Mouse (Mus musculus): ENCODE results near the gene Sema3g. TPM values are rescaled to one million over a fixed set of nuclear protein-coding genes. Genes with fewer than 3 reads are reported as not detected.

The Sema3g gene
- total and polyA plus RNA-seq, 2 experiments from 2014 or later = 0.90 to 12.7 TPM

DNA sequence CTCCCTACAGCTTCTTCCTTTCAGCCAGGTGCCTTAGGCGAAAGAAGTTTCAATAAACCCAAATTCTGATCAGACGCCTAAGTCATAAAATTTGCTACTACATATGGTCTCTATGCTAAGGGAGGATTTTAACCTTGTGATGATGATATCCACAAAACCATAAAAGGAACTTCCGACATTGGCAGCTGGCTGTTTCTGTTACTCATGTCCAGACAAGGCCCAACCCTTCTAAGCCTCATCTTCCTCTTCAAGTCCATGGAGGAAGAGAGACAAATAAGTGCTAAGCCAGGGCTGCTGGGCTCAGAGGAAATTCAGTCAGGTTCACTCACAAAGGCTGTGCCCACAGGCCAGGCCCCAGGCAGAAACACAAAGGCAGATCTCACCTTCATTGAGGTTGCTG, 28.3 kb upstream of the Sema3g start:
- Histone ChIP-seq H3K4me1 (ENCODE audit: control insufficient read depth, insufficient read depth) (peaks cover 38% of the 10 kb centered on the region), H3K4me2 (ENCODE audit: low read depth, low read length) (no peak overlapping the region), H3K36me3 (replicated peaks; ENCODE audit: control insufficient read depth, insufficient read depth, low read length) (peaks cover 89% of the 10 kb centered on the region), H3K4me3 (ENCODE audit: low read depth, low read length) (no peak overlapping the region), H3K27ac (ENCODE audit: low read depth) (peak overlapping the region; percentile 72; the same call in 1 of the 2 replicates), H3K9me3 (replicated peaks; ENCODE audit: control insufficient read depth, low read length) (no peaks in the 10 kb centered on the region), H3K27me3 (ENCODE audit: control insufficient read depth, insufficient read depth, low read length) (no peaks in the 10 kb centered on the region), H3K9ac (replicated peaks; ENCODE audit: low read depth, low read length) (no peak overlapping the region)
- ATAC-seq (ENCODE audit: insufficient read depth, low read depth) = no peak
- no peak for DNase-seq (ENCODE audit: low spot score)
- no peak for TF ChIP-seq CTCF (IDR thresholded peaks at IDR 0.05; ENCODE audit: low read depth)
- no peak for TF ChIP-seq EP300 (IDR thresholded peaks at IDR 0.05; ENCODE audit: low read depth)
- 79% methylated on average over 3 of the region's 3 CpGs for WGBS

DNA sequence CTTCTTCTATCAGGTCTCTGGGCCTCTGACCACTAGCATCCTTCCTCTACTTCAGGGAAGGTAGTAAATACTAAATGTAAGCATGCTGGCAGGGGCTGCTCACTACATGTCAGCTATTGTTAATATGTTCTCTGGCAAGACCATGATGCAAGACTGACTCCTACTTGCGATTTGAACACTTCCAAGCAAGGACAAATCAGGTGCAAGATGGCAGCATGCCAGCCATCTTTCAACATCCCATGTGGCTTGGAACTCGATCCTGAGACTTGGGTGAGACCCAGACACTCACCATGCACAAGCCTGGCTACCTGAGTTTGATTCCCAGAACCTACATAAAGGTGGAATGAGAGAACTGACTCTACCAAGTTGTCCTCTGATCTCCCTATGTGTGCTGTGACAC, 25.7 kb upstream of the Sema3g start:
- no peak overlapping the region for H3K4me2 ChIP-seq (ENCODE audit: low read depth, low read length)
- H3K27ac ChIP-seq (ENCODE audit: low read depth) = peak overlapping the region; percentile 40; the same call in 1 of the 2 replicates
- no peak overlapping the region for H3K9ac ChIP-seq (replicated peaks; ENCODE audit: low read depth, low read length)
- H3K36me3 ChIP-seq (replicated peaks; ENCODE audit: control insufficient read depth, insufficient read depth, low read length) = peaks cover 63% of the 10 kb centered on the region
- no peak overlapping the region for H3K4me3 ChIP-seq (ENCODE audit: low read depth, low read length)
- no peak for DNase-seq (ENCODE audit: low spot score)
- peaks cover 60% of the 10 kb centered on the region for H3K4me1 ChIP-seq (ENCODE audit: control insufficient read depth, insufficient read depth)
- no peaks in the 10 kb centered on the region for H3K9me3 ChIP-seq (replicated peaks; ENCODE audit: control insufficient read depth, low read length)
- 9% methylated on average over 2 of the region's 2 CpGs for whole genome bisulfite sequencing
- H3K27me3 ChIP-seq (ENCODE audit: control insufficient read depth, insufficient read depth, low read length) = no peaks in the 10 kb centered on the region
- TF ChIP-seq EP300 (IDR thresholded peaks at IDR 0.05; ENCODE audit: low read depth) (no peak), CTCF (IDR thresholded peaks at IDR 0.05; ENCODE audit: low read depth) (no peak)
- ATAC-seq (ENCODE audit: insufficient read depth, low read depth) = no peak

DNA sequence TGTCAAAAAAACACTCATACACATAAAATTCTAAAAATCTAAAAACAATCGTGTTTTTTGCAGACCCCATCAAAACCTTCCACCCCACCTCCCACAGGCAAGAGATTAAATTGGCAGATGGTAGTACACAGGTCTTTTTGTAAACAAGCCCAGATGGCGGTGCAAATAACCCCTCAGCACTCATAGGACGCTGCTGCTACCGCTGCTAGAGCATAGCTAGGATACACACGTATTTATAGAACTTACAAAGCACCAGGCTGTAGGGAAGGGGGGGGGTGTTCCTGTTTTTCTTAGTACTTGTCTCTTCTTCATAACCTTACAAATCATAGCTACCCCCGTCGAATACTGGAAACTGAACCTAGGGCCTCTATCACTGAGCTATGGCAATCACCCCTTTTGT, 23.9 kb upstream of the Sema3g start:
- peak overlapping the region; percentile 83 for H3K27ac ChIP-seq (ENCODE audit: low read depth)
- DNase-seq (ENCODE audit: low spot score) (no peak), ATAC-seq (ENCODE audit: insufficient read depth, low read depth) (no peak)
- H3K4me2 ChIP-seq (ENCODE audit: low read depth, low read length) = no peak overlapping the region
- TF ChIP-seq CTCF (IDR thresholded peaks at IDR 0.05; ENCODE audit: low read depth) = no peak
- H3K9ac ChIP-seq (replicated peaks; ENCODE audit: low read depth, low read length) = no peak overlapping the region
- H3K27me3 ChIP-seq (ENCODE audit: control insufficient read depth, insufficient read depth, low read length) = no peaks in the 10 kb centered on the region
- H3K36me3 ChIP-seq (replicated peaks; ENCODE audit: control insufficient read depth, insufficient read depth, low read length) = peaks cover 46% of the 10 kb centered on the region
- H3K4me3 ChIP-seq (ENCODE audit: low read depth, low read length) = no peak overlapping the region
- 39% methylated on average over 7 of the region's 7 CpGs for WGBS
- H3K4me1 ChIP-seq (ENCODE audit: control insufficient read depth, insufficient read depth) = peaks cover 66% of the 10 kb centered on the region
- no peaks in the 10 kb centered on the region for H3K9me3 ChIP-seq (replicated peaks; ENCODE audit: control insufficient read depth, low read length)

DNA sequence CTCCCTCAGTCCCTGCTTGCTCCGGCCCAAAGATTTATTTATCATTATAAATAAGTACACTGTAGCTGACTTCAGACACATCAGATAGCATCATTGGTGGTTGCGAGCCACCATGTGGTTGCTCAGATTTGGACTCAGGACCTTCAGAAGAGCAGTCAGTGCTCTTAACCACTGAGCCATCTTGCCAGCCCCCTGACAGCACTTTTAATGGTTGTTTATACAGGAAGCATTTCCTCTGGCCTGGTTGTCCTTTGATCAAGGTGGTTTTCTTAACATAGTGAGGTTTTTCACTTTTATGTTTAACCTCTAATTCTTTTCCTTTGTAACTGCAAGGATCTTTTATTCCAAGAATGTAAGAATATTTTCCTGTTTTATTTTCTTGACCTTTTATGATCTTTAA, 23.2 kb upstream of the Sema3g start:
- no peak for ATAC-seq (ENCODE audit: insufficient read depth, low read depth)
- Histone ChIP-seq H3K9me3 (replicated peaks; ENCODE audit: control insufficient read depth, low read length) (no peaks in the 10 kb centered on the region), H3K9ac (replicated peaks; ENCODE audit: low read depth, low read length) (no peak overlapping the region), H3K4me2 (ENCODE audit: low read depth, low read length) (no peak overlapping the region), H3K4me1 (ENCODE audit: control insufficient read depth, insufficient read depth) (peaks cover 66% of the 10 kb centered on the region), H3K36me3 (replicated peaks; ENCODE audit: control insufficient read depth, insufficient read depth, low read length) (peaks cover 46% of the 10 kb centered on the region), H3K4me3 (ENCODE audit: low read depth, low read length) (no peak overlapping the region), H3K27me3 (ENCODE audit: control insufficient read depth, insufficient read depth, low read length) (no peaks in the 10 kb centered on the region), H3K27ac (ENCODE audit: low read depth) (peak overlapping the region; percentile 83)
- DNase-seq (ENCODE audit: low spot score) = no peak
- no peak for TF ChIP-seq EP300 (IDR thresholded peaks at IDR 0.05; ENCODE audit: low read depth)
- TF ChIP-seq CTCF (IDR thresholded peaks at IDR 0.05; ENCODE audit: low read depth) = no peak
- 53% methylated on average over 2 of the region's 2 CpGs for WGBS

DNA sequence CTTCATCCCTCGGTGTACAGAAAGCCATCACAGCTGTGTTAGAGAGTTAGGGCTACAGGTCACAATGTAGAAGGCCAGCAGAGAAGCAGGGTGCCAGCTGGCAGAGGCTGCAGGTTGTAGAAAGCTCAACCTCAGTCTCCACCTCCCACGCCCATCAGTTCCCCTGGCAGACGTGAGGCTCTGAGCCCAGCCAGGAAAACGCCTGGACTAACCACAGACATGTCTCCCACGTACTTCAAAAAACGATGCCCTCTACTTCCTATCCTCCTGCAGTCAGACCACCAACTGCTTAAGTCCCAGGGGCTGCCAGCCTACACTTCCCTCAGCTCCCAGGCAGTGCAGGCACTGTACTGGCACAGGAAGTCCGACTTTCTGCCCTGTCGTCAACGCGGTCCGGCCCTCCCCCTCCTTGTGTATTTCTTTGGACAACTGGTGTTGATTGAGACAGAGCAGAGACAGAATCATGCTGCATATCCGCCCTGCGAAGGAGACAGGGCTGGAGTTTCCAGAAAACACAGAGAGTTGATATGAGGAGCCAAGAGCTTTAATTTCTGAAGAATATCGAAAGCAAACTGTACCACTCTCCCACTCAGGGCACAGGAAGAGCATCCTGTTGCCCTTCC, 22.7 kb upstream of the Sema3g start:
- H3K27ac ChIP-seq (ENCODE audit: low read depth) = peak overlapping the region; percentile 83
- no peak overlapping the region for H3K9ac ChIP-seq (replicated peaks; ENCODE audit: low read depth, low read length)
- TF ChIP-seq CTCF (IDR thresholded peaks at IDR 0.05; ENCODE audit: low read depth) (no peak), EP300 (IDR thresholded peaks at IDR 0.05; ENCODE audit: low read depth) (peak; percentile 80; the same call in 1 of the 2 replicates)
- 4% methylated on average over 14 of the region's 14 CpGs for WGBS
- no peaks in the 10 kb centered on the region for H3K9me3 ChIP-seq (replicated peaks; ENCODE audit: control insufficient read depth, low read length)
- peaks cover 46% of the 10 kb centered on the region for H3K36me3 ChIP-seq (replicated peaks; ENCODE audit: control insufficient read depth, insufficient read depth, low read length)
- peak overlapping the region; percentile 42 for H3K4me2 ChIP-seq (ENCODE audit: low read depth, low read length)
- H3K4me1 ChIP-seq (ENCODE audit: control insufficient read depth, insufficient read depth) = peaks cover 66% of the 10 kb centered on the region
- ATAC-seq (ENCODE audit: insufficient read depth, low read depth) (peak; percentile 74), DNase-seq (ENCODE audit: low spot score) (peak; percentile 84)
- H3K4me3 ChIP-seq (ENCODE audit: low read depth, low read length) = no peak overlapping the region; the same call in 1 of the 2 replicates
- H3K27me3 ChIP-seq (ENCODE audit: control insufficient read depth, insufficient read depth, low read length) = no peaks in the 10 kb centered on the region

DNA sequence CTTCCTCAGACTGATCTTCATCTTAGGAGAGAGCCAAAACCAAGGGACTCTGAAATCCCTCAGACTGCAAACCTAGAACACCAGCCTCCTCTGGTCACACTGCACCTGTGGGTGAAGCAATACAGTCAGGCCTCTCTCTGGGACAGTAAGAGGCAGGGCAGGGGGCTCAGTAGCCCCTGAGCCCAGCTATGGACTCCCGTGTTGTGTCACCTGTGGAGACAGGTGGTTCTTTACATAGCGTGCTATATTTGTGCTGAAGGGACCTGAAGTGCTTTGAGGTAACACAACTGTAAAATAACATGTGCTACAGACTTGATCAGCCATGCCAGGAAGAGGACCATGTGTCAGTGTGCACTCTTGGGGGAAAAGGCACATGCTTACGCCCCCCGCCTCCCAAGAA, 22.1 kb upstream of the Sema3g start:
- TF ChIP-seq CTCF (IDR thresholded peaks at IDR 0.05; ENCODE audit: low read depth) (no peak), EP300 (IDR thresholded peaks at IDR 0.05; ENCODE audit: low read depth) (no peak)
- 79% methylated on average over 4 of the region's 4 CpGs for WGBS
- Histone ChIP-seq H3K36me3 (replicated peaks; ENCODE audit: control insufficient read depth, insufficient read depth, low read length) (peaks cover 46% of the 10 kb centered on the region), H3K4me2 (ENCODE audit: low read depth, low read length) (peak overlapping the region; percentile 42; the same call in 1 of the 2 replicates), H3K27me3 (ENCODE audit: control insufficient read depth, insufficient read depth, low read length) (no peaks in the 10 kb centered on the region), H3K9ac (replicated peaks; ENCODE audit: low read depth, low read length) (no peak overlapping the region), H3K27ac (ENCODE audit: low read depth) (peak overlapping the region; percentile 83), H3K9me3 (replicated peaks; ENCODE audit: control insufficient read depth, low read length) (no peaks in the 10 kb centered on the region), H3K4me1 (ENCODE audit: control insufficient read depth, insufficient read depth) (peaks cover 66% of the 10 kb centered on the region), H3K4me3 (ENCODE audit: low read depth, low read length) (no peak overlapping the region)
- DNase-seq (ENCODE audit: low spot score) (no peak), ATAC-seq (ENCODE audit: insufficient read depth, low read depth) (no peak)

Data from heart, postnatal 0 days (tissue).